Mouse (Mus musculus): ENCODE results near the gene Homer1.

Homer1 gene

DNA sequence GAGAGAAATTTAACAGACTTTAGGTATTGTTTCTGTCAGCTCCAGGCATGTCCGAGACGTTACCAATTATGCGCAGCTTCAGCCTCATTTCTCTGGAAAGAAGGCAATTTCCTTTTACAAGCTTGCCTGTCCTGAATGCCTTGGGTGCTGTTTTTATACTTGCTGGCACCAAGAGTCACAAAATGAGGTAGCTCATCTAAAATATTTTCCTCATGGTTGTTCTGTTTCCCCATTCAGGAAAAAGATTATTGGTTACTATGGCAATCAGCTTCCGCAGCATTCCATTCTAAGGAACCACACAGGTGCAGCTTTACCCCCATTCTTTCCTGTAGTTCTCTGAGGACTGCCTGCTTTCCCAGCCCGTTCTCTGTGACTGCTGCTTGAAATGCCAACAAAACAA is at the start of gene Homer1:
Homer1 (plus strand) TSS at position 320 of the 400 bp plus-strand sequence.
- no peak for DNase-seq (ENCODE audit: low read depth, low spot score)

- DNase-seq (ENCODE audit: low read depth, low spot score): no peak
Observed at GRCm38 (mm10) chr13:93251732-93252131, 47.7 kb upstream of the Homer1 start.

GRCm38 (mm10) chr13:93252175-93252574 is 47.3 kb upstream of the Homer1 start:
- no peak for DNase-seq (ENCODE audit: low read depth, low spot score)

DNA sequence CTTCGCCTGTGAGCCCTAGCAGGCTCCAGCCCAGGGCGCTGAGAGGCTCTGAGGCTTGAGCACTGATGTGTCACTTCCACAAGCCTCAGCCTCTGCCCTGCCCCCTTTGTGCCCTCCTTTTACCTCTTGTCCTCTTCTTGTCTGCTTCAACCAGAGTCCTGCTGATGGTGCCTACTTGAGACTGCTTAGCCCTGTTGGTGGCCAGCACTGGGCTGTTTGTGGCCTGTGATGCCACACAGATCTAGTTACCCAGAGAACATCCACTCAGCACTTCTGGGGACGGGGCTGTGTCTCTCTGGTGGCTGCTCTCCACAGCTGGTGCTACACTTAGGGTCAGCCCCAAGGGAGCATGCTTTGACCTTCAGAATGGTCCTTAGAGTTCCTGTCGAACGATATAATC is 46.5 kb upstream of the Homer1 start:
- peak; percentile 23 for DNase-seq (ENCODE audit: low read depth, low spot score)

DNA sequence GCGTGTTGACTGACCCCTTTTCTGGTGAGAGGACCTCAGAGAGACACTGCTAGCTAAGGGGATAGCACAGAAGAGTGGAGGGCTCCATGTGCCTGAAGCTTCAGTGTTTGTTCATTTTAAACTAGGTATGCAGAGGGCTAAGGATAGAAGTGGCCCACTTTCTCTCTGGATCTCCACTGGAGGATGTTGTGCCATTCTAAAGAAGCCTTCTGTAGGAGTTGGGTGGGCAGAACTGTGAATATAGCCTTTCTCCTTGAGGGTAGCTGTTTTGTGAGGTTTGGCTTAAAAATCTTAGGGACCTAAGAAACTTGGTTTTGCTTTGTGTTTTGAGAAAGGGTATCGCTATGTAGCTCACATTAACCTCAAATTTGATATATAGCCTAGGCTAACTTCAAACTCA is 32.3 kb upstream of the Homer1 start:
- DNase-seq (ENCODE audit: low read depth, low spot score): no peak

DNA sequence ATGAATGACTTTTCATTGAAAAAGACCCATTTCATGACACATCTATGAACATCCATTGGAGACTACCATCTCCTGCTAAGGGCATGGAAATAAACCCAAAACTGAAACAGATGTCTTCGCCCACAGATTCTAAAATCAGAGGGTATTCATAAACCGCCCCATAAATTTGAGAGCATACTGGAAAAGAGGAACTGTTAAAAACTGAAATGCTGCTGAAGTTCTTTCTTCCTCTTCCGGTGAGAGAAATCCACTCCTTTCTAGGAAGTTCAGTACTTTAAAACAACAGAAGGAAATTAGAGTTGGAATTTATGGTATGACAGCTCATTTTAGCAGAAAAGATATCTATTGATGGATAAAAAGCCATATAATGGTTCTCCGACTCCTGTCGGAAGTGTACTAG is 1.1 kb downstream of the Homer1 start:
- DNase-seq (ENCODE audit: low read depth, low spot score): no peak

DNA sequence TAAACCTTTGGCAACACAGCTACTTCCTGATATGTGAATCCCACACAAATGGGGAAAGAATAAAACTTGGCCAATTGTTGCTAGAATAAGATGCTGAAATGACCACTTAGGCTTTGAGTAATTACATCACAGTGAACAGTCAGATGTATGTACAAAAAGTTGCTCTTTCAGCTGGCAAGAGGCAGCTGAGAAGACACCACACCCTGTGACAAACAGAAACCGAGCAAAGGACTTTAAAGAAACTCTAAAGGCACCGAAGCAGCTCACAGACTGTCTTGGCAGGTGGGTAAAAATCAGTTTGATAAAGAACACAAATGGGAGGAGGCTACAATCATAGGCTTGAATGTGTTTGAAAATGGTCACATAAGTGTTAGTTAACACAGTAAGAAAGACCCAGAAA is 1.6 kb downstream of the Homer1 start:
- DNase-seq (ENCODE audit: low read depth, low spot score): no peak

- no peak for DNase-seq (ENCODE audit: low read depth, low spot score)
Observed at GRCm38 (mm10) chr13:93302846-93303562, 3.6 kb downstream of the Homer1 start.

DNA sequence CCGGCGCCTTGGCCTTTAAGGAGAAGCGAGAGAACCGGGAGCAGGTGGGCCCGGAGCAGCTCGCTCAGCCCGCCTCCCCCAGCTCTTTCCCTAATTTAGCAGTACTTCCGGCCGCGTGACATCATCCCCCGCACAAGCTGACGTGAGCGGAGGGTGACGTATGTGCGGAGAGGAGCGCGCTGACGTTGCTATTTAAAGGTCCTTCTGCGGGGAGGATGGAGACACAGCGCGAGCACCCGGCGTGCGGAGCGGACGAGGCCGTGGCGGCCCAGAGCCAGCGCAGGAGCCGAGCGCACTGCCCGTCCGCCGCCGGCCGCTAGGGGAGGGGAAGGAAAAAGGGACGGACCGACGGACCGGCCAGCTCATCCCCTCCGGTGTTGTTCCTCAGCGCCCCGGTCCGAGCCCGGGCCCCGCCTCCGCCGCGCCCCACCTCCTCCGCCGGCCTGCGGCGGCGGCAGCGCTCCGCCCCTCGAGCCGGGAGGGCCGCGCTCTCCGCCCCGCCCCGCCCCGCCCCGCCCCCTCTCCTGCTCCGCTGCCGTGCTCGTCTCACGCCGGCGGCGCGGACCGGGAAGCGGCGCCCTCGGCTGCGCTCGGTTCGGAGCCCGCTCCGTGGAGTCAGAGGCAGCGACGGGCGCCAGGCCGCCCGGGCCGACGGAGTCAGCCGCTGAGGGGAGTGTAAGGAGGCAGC is 4.3 kb downstream of the Homer1 start:
- DNase-seq (ENCODE audit: low read depth, low spot score): peak; percentile 98

- DNase-seq (ENCODE audit: low read depth, low spot score): peak; percentile 75
Observed at GRCm38 (mm10) chr13:93304251-93305001, 5.0 kb downstream of the Homer1 start.

GRCm38 (mm10) chr13:93305149-93305548 is 5.7 kb downstream of the Homer1 start:
- DNase-seq (ENCODE audit: low read depth, low spot score): no peak

DNA sequence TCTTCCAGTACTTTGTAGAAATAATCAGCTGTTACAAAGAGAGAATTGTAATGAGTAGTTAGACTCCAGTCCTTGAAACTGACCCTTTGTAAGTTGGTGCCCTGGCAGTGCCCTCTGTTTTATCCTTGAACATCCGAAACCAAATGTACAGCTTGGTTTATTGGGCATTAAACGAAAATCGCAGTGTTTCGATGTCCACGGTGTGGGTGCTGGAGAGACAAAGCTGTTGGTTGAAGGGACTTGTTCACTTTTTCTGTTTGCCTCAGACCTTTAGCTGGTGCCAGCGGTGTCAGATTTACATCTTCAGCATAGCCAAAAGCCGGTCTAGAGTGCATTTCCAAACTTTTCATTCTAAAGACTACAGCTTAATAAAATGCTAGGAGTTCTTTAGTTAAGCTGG is 6.2 kb downstream of the Homer1 start:
- no peak for DNase-seq (ENCODE audit: low read depth, low spot score)

GRCm38 (mm10) chr13:93306545-93306944 is 7.1 kb downstream of the Homer1 start:
- DNase-seq (ENCODE audit: low read depth, low spot score): no peak

- DNase-seq (ENCODE audit: low read depth, low spot score): peak; percentile 30
Observed at GRCm38 (mm10) chr13:93307700-93308099, 8.3 kb downstream of the Homer1 start.

DNA sequence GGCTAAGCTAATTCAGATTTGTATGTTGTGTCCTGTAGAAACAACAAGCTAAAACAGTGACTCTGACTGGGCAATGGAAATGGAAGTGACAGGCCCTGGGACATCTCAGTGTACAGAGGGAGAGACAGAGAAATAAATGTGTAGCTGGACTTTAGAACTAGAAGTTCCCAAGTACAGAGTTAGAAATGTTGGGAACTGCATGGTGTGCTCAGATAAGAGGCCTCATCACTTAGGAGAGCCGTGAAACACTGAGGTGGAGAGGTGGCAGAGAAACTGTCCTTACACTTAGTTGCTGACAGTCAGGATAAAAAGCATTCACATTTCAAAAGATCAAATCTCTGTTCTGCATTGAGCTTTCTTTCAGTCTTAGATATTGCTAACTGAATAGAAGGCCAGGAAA is 9.9 kb downstream of the Homer1 start:
- no peak for DNase-seq (ENCODE audit: low read depth, low spot score)

DNA sequence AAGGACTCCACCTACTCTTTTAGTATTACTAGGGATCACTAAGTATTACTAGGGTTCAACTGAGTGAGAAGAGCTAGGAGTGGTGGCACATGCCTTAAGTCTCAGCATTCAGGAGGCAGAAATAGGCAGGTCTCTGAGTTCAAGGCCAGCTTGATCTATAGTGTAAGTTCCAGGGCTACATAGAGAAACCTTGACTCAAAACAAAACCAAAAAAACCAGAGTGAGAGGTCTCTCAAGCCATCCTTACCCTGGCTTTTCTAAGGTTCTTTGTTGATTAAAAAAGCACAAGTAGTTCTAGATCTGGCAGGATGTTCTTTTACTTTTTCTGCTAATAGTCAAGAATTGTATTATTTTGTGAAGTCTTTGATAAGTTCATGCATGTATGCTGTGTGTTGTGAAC is 13.1 kb downstream of the Homer1 start:
- DNase-seq (ENCODE audit: low read depth, low spot score): no peak

GRCm38 (mm10) chr13:93314322-93314721 is 14.9 kb downstream of the Homer1 start:
- DNase-seq (ENCODE audit: low read depth, low spot score): no peak

- DNase-seq (ENCODE audit: low read depth, low spot score): no peak
Observed at GRCm38 (mm10) chr13:93320089-93320488, 20.7 kb downstream of the Homer1 start.

GRCm38 (mm10) chr13:93326326-93326725 is 26.9 kb downstream of the Homer1 start:
- no peak for DNase-seq (ENCODE audit: low read depth, low spot score)

- no peak for DNase-seq (ENCODE audit: low read depth, low spot score)
Observed at GRCm38 (mm10) chr13:93331721-93332120, 32.3 kb downstream of the Homer1 start.

GRCm38 (mm10) chr13:93332491-93332890 is 33.1 kb downstream of the Homer1 start:
- no peak for DNase-seq (ENCODE audit: low read depth, low spot score)

- DNase-seq (ENCODE audit: low read depth, low spot score): no peak
Observed at GRCm38 (mm10) chr13:93335337-93335736, 35.9 kb downstream of the Homer1 start.

DNA sequence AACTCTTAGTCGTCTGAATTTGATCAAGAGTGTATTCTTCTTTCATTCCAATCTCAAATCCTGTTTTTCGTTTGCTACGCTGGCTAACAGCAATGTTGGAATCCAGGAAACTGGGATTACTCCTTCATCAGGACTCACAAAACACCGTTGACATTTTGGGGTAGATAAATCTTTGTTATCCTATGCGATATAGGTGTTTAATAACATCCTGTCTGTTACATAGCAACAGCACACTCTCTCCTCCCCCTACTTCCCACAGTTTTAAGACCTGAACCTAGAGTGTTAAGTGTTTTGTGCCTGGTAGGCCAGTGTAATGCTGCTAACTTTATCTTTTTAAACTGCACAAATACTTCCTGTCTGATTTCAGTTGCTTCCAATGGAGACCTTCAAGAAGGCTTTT is 39.0 kb downstream of the Homer1 start:
- peak; percentile 44 for DNase-seq (ENCODE audit: low read depth, low spot score)

All from mesoderm, embryonic 11.5 days (tissue).